Mouse (Mus musculus) B cell, adult 2 months (primary cell): ENCODE data around the gene Loxl1.
A peak's percentile ranks its signal among the peaks of the same experiment; 100 is the strongest.

Source experiments
- DNase-seq, 2 experiments: peaks; one replicate each; pipeline ENCODE4 v3.0.0; 2022

Gene Loxl1

DNA sequence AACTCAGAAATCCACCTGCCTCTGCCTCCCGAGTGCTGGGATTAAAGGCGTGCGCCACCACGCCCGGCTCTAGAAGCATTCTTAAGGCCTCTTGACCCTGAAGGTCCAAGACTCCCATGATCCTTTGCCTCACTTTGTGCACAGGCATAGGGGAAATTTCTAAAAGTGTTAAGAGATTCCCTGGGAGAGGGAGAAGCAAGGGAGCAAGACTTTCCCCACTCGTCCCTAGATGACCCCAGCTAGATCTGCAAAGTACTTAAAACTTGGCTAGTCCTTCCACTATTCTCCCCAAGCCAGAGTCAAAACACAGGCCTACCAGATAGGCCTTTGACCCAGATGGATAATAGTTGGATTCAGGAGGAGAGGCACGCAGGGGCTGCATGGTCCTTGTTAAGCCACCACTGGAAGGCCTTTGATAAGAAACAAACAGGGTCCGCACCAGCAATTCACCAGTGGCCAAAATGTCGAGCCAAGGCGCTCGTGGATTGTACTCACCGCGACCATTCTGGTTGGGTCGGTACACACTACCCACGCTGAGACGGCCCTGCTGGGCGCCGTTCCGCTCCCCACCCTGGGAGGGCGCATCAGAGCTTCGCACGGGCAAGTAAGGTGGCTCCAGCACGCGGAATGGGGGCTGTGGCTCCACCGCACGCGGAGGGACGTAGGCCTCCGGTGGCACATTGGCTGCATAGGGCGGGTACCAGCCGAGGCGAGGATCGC is 1.6 kb downstream of the Loxl1 start:
- DNase-seq: no peak

DNA sequence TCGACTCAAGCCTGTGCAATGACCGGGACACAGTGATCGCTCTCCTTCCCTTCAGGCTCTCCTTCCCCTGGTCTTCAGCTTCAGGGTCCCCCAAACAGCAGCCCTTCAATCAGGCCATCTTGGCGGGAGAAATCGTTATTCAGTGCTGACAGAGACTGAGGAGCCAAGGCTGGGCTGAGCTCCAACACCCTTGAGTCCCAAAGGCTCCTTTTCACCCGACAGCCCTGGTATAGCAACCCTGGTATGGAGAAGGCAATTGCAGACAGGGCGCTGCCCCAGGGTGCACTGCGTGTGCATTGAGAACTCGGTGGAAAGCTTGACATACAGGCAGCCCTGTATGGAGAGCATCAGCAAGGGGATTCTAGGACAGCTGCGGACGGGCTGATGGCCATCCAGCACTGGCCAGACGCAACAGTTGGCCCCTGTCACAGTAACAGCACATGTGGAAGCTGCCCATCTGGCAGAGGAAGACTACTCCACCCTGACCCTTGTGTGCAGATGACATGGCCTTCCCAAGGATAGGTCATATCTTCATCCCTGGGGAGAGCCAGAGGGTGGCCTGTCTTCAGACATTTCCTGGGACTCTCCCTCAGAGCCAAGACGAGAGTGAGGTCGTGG is 2.8 kb downstream of the Loxl1 start:
- no peak for DNase-seq

DNA sequence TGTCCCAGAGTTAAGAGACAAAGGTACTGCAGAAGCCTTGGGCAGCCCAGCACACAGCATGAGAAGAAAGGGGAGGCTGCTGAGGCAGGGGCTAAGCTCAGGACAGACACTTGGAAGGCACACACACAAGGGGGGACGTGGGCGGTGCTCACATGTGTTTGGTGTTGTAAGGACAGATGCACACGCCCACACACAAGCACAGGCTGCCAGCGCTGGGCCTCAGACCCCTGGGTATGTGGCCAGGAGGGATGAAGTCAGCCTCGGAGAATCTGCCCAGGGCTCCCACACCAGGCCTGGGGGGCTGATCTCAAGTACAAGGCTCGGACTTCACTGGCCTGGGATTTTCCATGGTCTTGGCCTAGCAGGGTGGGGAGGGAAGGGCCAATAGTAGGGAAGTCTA is 4.6 kb downstream of the Loxl1 start:
- DNase-seq: no peak

DNA sequence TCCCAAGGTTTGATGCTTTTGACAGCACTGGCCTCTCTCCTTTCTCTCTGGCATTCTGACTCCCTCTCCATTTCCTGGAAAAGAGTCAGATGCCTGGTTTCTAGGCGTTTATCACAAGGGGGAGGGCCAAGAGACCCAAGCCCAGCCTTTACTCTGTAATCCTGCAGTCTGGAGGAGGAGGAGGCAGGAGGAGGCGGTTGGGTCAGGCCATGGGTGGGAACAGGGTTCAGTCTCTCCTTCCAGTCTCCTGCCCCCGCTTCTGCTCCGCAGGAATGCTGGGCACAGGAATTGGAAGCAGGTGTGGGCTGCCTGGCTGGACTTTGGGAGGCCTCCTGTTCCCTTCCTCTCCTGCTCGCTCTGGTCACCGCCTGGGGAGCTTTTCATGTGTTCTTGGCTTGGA is 7.3 kb downstream of the Loxl1 start:
- no peak for DNase-seq

DNA sequence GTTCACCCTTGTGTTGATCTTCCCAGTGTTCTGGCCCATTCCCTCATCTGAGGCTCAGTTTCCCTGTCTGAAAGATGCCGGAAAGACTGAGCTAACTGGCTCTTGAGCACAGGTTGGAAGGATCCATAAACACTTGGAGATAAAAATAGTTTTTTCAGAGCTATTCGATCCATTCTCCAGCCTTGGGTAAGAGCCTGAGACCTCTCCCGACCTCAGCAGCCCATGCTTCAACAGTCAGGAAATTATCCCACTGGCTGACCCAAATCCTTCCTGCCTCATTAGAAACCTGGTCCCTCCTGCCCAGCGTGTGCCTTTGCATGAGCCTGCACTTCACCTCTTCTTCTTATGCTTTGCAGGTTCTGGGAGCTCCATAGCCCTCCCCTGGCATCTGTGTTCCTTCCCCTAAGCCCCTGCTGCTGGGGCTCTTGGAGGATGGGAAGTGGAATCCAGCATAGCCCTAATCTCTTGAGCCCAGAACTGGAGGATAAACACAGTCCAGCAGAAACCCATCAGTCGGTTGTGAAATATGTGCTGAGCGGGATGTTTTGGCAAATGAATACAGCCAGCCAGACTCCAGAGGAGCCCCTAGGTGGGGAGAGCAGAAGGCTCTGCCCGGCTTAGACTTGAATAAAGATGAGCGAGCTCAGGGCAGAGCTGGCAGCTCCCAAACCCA is 9.3 kb downstream of the Loxl1 start:
- DNase-seq: no peak

DNA sequence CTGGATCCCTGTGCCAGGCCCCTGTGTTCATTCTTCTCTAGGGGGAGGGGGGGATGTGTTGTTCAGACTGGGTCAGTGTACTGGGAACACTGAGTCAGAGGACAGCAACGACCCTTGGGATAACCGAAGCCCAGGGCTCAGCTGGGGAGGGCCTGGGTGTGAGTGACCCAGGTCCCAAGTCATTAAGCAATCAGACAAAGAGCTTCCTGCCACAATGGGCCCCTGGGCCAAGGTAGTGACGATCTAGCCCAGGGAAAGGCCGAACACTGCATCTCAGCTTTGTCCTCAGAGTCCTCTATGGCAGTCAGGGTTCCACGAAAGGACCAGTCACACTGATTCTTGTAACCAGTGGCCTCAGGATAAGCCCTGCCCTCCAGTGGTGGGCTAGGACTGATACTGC is 9.9 kb downstream of the Loxl1 start:
- DNase-seq: no peak

DNA sequence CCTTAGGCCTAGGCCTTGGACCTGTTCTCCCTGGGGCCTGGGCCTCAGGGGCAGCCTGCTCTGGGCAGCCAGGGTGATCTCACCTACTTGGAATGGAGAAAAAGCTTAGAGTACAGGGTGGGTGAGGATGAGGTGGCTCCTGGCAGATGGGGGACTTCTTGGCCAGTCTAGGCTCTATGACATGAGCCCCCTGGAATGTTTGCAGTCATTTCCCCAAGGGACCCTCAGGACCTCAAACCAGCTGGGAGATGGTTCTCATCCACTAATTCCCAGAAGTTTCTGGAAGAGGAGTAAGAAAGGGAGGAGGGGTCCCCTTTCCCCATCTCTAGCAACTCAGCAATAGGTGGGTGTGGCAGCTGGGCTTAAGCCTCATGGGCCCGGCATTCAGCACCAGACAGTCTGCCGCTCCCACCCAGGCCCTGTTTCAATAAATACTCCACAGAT is 13.6 kb downstream of the Loxl1 start:
- no peak for DNase-seq

DNA sequence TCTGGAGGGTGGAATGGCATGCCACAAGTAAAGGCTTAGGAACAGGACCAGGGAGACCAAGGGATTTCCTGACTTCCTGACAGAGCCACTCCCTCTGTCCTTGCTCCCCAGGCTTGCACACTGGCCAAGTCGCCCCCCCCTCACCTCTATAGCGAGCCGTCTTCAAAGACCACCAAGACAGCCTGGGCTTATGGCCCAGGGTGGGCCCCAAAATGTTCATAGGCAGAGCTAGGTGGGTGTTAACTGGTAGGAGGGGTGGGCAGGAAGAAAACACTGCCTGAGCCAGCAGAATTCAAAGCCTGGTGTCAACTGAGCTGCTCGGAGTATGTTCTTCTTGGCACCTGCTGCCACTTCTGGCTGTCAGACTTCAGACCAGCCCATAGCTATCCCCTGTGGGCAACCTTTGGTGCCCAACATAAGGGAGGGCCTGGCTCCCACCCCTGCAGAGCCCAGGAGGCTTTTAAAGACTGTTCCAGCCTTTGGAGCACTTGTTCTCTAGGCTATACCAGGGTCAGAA is 15.0 kb downstream of the Loxl1 start:
- no peak for DNase-seq

DNA sequence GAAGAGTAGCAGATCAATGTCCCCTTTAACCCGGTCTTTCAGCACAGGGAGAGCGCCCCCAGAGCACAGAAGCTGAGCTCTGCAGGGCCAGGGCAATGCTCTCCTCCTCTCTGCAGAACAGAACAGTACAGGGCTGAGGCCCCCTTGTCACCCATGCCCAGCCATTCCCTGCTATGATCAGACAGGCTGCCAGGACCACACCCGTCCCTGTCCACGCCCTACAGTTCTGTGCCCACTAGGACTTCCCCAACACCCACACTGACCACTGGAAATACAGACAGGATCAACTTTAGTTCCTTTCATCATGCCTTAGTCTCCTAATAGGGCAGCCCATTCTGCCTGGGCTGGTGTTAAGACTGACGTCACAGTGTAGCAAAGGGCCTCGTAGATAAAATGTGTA is 15.9 kb downstream of the Loxl1 start:
- no peak for DNase-seq

DNA sequence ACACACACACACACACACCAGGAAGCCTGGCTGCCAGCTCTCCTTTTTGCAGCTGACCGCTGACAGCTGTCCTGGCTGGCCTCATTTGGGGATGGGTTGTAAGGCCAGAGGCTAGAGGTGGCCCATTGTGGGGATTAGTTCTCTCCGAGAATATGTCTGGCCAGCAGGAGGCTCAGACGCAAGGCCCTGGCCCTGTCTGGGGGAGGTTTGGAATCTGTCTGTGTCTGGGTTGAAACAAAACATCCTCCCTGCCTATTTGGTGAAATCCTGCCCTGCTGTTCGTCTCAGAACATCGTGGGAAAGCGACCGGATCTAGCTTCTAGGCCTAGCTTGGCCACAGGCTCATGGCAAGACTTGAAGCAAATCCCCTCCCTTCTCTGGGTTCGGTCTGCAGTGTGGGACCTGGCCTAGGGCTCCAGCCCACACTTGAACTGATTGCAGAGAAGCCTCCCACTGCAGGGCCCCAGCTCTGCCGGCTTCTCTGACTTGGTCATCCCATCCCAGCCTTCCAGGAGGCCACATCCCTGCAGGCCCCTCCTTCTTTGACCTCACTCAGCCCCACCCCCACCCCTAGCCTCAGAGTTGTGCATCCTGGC is 17.1 kb downstream of the Loxl1 start:
- DNase-seq: no peak

DNA sequence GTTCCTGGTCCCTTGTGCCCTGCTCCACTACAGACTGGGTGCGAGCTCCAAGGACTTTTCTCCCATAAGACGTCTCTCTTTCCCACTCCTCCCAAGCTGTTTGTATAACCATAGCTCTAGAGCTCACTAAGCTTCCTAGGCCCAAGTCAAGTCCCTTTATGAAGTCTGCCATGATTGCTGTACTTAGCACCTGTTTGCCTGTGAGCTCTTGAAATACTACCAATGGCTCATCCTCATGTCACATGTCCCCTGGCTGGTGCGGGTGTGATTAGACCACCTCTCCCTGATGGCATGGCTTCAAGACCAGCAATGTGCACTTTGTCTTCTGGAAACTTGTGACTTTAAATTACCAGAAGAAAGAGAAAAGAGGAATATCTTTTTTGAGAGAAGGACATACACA is 17.6 kb downstream of the Loxl1 start:
- no peak for DNase-seq

DNA sequence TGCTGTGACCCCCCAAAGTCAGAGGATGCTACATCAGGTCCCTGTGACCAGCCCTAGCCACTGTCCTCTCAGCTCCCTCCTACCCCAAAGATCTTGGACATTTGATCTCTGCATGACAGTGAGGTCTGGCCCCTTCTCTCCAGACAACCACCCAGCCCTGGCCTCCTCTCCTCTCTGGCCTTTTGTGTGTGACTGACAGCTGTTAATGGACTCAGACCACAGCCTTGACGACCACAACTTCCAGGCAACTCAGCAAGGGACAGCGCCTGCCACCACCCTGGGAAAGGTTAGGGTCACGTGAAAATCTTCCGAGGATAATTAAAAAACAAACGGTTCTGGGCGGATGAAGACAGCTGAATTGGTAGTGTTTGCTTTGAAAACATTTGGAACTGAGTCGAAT is 18.5 kb downstream of the Loxl1 start:
- no peak for DNase-seq

DNA sequence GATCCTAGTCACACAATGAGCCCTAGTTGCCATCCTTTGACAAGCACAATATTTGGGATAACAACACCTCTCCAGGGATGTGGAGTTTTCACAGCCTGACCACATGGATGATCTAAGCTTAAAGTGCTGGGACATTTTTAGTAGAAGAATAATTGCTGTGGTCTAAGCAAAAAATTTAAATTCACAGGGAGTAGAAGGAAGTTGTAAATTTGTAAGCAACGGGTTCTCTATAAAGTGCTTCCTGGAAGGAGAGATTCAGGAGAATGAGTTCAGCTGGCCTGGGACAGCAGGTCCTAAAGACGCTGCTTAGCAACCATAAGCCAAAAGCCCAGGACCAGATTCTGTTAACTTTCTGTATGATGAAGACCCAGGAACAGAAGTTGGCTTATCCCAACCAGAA is 23.1 kb downstream of the Loxl1 start:
- DNase-seq: no peak

DNA sequence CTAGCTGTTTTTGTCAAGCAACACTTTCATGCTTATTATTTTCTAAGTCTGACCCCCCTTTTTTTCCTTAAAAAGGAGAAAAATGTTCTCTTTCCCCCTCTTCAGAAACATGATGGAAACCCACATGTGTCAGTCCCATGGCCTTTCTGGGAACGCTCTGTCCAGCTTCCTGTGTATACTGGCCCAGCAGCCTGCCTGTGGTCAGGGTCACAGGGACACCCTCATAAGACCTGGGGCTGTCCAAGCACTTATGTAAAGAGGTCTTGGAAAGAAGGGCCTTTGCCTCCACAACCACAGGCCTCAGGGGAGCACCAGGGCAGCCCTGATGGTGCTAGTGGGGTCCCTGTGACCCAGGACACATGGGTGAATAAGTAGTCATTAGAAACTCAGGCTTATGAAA is 23.9 kb downstream of the Loxl1 start:
- no peak for DNase-seq

DNA sequence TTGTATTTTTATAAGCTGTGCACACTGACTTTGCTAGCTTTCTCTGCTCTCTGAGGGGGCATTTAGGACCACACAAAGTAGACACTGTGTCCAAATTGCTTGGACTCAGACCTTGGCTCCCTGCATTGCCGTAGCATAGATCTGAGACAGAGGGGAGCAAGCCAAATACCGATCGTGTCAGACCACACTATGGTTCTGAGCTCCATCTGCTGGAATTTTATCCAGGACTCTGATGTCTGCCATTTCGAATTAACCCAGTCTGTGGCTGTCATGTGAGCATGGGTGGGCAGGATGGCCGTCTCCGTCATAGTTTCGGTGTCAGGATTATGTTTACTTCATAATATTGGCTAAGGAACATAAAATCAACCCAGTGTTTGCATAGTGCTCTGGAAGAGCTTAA is 29.6 kb downstream of the Loxl1 start:
- DNase-seq: no peak

DNA sequence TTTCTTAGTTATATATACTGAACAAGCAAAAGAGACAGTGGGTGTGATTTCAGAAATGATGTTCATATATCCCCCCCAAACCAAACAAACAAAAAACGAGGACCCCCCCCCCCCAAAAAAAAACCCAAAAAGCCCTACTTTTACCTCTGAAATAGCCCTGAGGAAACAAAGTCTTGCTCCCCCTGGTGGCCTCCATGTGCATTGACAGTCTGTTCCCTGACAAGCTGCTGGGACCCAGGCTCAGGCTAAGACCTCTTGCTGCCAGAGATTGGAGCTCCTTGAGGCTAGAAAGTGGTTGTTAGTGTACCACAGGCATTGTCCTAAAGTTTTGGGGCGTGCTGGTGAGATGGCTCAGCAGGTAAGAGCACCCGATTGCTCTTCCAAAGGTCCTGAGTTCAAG is 31.4 kb downstream of the Loxl1 start:
- DNase-seq: peak; percentile 78 to 81

DNA sequence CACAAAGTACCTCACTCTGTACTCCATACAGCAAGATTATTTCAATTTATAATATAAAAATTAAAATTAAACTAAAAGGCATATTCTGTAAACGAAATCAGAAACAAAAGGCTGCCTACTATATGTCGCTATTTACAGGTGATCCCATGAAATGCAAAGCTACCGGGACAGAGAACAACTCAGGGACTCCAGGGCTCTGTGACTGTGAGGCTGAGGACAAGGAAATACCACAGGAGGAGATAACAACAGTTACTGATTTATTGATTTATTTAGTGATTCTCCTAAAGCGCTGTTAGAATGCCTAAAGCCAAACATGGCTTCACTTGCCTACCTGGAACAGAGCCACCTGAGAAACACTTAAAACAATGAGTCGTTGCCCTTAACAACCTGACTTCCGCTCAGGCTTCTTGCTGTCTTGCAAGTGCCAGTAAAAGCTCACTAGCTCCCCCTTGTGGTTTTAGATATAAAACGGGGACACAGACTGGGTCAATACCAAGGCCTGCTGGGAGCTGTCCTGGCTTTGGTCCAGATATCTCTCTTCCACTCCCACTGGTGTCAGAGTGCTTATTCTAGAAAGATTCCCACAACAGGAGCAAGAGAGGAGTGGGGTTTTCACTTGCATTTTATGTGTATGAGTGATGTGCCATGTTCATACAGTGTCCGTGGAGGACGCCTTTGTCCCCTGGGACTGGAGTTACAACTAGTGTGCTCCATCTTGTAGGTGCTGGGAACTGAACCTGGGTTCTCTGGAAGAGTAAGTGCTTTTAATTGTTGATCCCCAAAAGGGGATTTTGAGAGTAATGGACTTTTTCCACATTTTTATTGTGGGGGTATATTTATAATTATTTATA is 32.5 kb downstream of the Loxl1 start:
- DNase-seq: peak; percentile 80 to 83

DNA sequence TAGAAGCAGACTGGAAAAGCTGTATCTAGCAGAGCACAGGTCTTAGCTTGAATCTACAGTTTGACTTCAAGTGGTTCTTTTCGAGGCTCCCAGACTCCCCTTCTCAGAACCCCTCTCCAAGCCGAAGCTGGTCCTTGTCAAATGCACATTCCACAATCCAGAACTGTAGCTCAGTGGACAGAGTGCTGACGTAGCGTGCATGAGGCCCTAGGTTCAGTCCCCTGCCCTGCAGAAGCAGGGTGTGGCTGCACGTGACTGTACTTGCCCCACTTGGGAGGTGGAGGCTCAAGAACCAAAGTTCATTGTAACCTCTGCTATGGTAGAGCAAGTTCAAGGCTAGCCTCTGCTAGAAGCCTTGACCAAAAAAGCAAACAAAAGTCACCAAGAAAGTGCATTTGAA is 33.2 kb downstream of the Loxl1 start:
- DNase-seq: no peak

DNA sequence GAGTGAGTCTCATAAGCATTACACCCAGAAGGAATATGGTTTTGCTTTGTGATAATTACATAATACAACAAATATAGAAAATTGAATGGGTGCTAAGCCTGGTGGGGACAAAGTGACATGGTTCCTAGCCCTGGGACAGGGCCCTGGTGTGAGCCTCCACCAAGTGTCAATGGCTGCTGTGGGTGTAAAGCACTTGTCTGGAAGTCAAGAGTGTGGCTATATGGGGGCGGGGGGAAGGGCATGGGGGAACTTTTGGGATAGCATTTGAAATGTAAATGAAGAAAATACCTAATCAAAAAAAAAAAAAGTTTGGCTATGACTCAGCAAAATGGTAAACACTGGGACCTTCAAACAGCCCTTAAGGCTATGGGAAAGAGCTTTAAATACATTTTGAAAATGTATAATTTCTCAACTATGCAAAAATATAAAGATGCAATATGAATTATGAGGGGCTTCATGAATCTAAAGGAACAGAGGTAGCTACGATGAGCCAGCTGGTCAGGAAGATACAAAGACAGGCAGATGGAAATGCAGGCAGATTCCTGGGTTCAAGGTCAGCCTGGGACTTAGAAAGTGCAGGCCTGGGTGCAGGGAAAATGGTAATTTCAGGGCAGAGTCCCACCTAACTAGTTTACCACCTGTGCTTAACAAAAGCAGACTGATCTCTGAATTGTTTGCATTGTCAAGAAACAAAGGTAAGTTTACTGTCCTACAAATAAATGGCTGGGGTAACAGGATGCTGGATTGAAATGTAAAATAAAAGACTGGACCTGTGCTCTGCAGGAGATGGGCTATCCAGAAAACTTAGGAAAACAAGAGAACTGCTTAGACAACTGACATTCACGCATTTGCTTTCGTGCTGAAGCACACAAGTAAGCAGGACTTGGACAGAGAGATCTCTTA is 33.9 kb downstream of the Loxl1 start:
- DNase-seq: no peak

DNA sequence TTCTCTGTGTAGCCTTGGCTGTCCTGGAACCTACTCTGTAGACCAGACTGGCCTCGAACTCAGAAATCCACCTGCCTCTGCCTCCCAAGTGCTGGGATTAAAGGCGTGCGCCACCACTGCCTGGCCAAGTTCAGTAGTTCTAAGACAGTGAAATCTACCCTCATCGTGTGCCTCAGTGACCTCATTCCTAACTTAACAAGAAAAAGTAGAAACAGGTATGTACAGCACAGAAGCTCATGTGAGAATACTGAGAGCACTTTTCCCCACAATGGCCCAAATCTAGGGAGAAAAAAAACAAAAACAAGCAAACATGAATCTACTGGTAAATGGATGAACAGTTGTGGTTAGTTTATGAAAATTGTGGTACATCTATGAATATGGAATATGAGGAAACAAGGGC is 34.7 kb downstream of the Loxl1 start:
- DNase-seq: no peak

DNA sequence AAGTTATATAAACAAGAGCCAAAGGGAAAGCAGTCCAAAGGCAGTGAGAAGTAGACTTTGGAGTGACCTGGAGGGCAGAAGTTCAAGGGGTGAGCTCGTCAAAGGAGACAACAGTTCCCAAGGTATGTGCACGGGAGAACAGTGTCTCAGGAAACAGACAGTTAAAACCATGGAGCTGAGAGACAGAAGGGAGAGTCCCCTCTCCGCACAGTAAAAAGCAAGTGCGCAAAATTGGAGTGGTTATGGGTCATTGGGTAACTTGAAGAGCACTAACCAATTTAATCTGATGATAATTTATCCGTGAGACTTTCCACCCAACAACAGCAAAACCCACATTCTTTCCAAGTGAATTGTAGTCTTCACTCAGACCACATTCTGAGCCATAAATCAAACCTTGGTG is 36.6 kb downstream of the Loxl1 start:
- DNase-seq: no peak

DNA sequence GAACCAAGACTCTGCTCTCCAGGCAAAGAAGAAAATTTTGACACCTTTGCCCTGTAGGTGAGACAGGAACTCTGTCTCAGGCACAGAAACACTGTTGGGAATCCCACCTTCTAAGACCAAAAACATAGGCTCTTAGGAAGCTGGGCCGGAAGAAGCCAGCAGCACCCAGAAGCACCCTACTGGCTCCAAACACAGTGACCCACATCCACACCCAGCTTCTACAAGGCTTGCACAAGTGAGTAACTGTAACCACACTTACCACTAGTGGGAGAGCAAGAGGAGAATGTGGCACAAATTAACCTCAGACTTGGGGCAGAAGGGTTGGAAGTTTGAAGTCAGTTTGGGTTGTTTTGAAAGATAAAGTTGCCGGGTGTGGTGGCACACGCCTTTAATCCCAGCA is 37.2 kb downstream of the Loxl1 start:
- peak; percentile 51 to 56 for DNase-seq
